Mouse (Mus musculus) liver, postnatal 0 days (tissue): ENCODE results near the gene Gls2.

Source experiments
- CTCF ChIP-seq: sonication (generic); IDR thresholded peaks from 2 replicates; pipeline ENCODE4 v1.5.1; 2016; ENCODE audit warnings: antibody characterized with exemption, low read depth
- EP300 ChIP-seq: IDR thresholded peaks from 2 replicates; pipeline ENCODE4 v1.6.1; 2016; ENCODE audit warnings: antibody characterized with exemption, low read depth, mild to moderate bottlenecking

- TF ChIP-seq CTCF: no peak
- no peak for TF ChIP-seq EP300
Measured at GRCm38 (mm10) chr10:128212148-128212547, 17.9 kb downstream of the Gls2 start.
